Mouse (Mus musculus): Measurements from ENCODE around the gene Hapln2.
A peak's percentile ranks its signal among the peaks of the same experiment; 100 is the strongest.

The Hapln2 gene

DNA sequence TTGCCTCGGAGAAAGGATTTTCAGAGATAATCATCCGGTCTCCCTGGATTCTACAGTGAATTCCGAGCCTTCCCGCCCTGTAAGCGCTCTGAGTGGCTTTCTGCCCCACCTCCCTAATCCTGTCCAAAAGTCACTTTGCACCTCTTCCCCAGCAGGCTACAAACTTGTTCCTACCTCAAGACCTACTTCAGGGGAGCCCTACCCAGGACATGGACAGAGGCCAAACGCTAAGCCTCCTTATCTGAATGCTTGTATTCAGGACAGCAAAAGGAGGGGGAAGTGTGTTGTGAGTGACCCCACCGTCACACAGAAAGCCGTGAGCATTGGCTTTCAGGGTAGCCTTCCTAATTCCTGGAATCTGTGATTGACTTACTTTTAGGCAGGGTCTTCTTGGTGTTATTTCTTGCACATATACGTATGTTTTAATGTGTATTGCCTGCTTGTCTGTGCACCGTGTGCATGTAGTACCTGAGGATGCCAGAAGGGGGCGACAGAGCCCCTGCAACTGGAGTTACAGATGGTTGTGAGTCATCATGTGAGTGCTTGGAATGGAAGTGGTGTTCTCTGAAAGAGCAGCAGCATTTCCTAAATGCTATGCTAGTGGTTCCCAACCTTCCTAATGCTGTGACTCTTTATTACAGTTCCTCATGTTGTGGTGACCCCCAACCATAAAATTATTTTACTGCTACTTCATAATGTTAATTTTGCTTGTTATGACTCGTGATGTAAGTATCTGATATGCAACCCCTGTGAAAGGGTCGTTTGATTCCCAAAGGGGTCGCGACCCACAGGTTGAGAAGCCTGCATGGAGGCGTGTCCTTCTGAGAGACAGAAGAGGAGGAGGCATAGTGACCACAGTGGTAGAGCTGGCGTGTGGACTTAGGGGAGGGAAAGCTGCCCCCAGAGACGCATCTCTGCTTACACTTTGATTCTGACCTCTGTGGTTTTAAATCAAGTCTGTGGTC lies 21.3 kb downstream of the Hapln2 start:
- DNase-seq (ENCODE audit: low spot score in 2 of 2), result no peak

DNA sequence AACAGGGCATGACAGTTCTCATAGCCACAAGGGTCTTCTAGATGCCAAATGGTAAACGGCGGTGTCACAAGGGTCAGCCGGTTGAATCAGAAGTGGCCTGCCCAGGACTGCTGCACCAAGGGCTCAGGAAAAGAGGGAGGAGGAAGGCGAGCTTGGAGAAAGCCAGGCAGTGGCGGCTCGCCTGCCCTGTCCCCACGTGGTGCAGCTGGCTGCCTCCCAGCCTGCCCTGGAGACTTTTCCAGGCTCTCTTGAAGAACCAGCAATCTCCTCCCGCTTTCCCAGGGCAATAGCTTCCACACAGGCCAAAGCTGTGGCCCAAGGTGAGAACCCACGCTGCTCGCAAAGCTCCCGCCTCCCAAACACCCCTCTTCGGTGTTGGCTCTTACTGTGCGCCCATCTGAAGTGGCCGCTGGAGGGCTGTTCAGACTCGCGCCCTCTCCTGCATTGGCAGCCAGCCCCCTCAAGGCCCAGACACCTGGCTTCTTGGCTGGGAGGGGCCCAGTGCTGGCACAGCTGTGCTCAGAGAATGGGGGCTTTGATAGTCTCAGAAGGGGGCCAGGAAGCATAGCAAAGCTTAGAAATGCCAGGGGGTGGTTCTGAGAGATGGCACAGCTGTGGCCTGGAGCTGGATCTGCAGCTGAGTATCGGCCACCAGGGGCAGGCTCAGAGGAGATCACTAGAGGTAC lies 24.9 kb downstream of the Hapln2 start:
- no peak for DNase-seq (ENCODE audit: low spot score in 2 of 2)

DNA sequence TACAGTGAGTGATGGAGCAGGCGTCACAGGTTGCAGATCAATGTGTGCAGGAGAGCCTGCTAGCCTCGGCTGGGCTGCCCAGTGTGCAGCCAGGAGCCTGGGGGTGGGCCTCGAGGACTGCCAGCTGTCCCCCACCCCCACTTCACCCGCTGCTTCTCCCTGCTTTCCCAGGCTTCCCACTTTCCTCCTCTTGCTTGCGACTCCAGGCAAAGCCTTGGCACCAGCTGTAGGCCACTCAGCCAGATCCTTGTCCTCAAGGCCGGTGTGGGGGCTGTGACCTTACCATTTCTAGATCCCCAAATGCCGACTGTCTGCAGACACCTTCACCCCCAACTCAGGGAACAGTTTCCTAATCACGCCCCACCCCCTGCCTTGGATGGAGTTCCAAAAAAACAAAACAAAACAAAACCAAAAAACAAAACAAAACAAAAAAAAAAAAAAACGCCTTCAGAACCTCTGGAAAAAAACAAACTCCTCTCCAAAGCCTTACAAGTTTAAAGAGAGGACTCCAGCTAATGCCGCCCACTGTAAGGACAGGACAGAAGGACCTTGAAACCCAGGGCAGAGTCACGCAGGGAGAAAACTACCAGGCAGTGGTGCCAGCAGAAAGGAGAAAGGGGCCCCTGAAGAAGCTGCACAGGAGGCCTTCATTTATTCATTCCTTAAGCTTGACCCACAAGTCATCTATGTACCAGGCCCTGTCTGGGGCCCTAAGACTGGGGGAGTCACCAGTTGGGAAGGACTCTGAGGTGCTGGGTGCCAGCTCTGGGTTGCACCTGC lies 26.4 kb downstream of the Hapln2 start:
- no peak for DNase-seq (ENCODE audit: low spot score in 2 of 2)

DNA sequence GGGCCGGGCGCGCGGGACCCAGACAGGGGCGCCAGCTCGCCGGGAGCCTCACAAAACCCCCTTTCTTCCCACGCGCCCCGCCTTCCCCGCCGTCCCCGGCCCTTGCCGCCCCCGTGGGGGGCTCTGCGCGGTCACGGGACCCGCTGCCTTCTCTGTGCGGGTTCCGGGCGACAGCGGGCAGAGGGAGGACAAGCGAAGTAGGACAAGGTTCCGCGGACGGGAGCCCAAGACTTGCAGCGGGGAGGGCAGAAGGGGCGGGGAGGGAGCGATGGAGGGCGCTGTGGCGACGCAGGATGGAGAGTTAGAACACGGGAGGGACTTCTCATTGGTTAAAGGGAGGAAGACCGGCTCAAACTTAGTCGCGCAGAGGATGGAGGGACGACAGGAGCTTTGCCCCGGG lies 27.2 kb downstream of the Hapln2 start, which contains the start of gene Bcan:
Gene Bcan (minus strand): TSS at position 50 of the 400 bp plus-strand sequence.
- no peak for DNase-seq (ENCODE audit: low spot score in 2 of 2)

DNA sequence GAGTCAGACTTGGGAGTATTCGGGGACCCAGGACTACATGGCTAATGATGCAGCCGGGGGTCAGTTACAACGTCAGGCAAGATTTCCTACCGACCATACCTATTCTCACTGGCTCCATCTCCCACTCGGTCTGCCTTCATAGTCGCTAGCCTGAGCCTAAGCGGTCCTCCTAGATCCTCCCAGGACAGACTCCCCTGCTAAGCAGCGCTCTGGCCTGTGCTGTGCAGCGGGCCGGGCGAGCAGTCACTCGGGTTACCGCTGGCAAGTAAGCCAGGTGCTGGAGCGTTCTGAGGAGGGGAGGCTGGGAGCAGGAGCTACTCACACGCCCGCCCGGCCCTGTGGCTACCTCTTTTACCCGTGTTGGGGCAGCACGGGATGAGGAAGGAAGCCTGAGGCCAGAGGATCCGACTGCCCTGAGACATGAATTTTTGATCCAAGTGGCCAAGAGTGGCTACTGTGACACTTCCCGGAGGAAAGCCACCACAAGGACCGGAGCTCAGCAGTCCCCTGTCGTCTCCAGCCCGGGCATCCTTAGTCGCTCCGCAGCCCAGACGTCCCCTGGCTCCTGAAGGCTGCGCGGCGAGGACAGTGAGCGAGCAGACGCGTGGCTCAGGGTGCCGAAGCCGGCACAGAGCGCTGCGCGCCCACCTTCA lies 28.0 kb downstream of the Hapln2 start:
- DNase-seq (ENCODE audit: low spot score in 2 of 2), result no peak

DNA sequence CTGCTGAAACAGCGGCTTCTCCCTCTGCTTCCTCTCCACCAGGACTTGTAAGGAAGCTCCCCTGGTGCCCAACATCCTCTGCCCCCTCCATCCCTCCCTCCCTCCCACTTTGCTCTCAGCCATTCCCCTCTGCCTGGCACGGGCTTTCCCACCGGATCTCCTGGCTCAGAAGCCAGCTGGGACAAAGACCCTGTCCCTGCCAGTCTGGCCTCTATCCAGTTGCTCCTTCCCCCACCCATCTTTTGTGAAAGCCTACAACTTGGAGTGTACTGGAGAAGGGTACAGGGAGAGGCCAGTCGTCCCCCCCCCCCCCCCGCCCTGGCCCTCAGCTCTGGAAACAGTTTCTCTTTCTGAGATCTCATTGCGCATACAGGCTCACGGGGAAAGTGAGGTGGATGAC lies 28.6 kb downstream of the Hapln2 start:
- no peak for DNase-seq (ENCODE audit: low spot score in 2 of 2)

DNA sequence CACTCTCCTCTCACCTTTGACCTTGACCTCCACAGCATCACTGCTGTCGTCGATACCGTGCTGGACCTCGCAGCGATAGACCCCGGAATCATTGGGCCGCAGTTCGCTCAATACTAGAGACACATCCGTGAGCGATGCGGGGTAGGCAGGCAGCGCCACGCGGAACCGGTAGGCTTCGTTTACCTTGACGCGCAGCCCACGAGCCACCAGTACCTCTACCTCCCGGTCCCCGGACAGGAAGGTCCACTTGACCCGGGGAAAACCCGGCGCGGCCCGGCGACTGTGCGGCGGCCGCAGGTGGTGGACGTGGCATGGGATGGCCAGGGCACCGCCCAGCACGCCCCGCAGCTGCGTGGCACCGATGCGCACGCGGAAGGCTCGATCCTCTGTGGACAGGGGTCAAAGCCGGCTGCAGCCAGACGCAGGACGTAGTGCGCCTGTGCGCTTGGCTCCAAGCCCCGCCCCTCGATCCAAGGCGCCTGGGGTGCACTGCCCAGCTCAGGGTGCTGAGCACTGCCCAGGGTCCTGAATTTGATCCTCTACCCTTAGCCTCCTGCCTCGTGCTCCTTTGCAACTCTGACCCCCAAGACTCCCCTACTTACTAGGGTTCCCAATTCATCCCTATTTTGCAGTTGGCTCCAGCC lies 30.3 kb downstream of the Hapln2 start:
- DNase-seq (ENCODE audit: low spot score in 2 of 2), result no peak

DNA sequence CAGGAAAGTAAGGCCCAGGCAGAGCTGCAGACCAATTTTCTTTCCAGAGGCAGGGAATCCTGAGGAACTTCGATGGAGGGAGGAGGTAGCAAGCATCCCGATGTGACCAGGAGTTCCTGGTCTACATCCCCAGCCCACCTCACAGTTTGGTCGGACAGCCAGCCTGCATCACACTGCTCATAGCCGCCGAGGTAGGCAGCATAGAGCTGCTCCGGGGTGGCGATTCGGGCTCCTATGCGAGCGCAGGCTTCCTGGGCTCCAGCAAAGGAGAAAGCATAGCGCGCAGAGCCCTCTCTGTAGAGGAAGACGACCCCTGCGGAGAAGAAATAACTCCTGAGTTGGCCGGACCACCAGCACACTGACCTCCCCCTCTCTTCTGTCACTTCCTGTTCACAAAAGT lies 31.0 kb downstream of the Hapln2 start:
- no peak for DNase-seq (ENCODE audit: low spot score in 2 of 2)

DNA sequence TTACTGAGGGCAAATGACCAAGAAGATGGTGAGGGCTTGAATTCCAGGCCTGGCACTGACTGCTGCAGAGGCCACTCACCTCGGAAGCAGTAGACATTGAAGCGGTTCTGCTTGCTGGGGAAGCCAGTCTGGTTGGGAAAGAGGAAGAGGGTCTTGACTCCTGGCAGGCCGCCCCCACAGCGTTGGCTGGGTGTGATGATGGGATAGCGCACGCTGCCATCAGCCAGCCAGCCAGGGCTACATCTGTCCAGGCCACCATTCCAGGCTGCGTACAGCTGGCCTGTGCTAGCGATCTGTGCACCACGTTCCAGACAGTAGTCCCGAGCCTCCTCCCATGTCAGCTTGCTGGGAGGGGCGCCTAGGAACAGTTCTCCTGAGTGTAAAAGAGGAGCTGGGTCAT lies 32.1 kb downstream of the Hapln2 start:
- no peak for DNase-seq (ENCODE audit: low spot score in 2 of 2)

DNA sequence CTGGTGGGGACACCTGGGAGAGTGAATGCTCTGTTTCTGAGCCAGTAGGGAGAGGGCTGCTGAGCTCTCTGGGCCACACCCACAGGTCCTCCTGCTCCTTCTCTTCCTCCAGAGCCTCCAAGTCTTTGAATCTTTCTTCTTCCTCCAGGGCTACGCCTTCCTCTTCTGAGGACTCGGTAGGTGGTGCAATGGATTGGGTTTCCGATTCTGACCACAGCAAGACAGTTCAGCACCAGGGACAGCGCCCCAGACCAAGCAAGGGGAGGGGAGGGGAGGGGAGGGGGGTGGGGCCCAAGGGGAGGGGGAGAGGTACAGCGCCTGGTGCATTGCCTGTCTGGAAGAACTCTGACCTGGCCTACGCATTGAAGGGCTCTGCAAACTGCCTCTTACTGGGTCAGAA lies 33.9 kb downstream of the Hapln2 start:
- no peak for DNase-seq (ENCODE audit: low spot score in 2 of 2)

DNA sequence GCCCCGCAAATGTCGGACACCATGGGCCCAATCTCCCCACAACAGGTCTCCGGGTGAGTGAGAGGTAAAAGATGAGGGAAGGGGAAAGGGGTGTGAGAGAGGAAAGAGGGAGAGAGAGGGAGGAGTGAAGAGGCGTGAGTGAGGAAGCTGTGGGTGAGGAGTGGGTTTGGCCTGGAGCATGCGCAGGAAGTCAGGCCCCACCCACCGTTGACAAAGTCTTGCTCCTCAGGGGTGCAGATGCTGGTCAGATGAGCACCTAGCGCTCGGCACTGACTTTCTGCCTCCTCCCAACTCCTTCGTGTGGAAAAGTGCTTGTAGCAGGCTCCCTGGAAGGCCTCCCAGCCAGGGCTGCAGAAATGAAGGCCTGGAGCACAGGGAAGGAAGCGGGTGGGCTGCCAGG lies 37.4 kb downstream of the Hapln2 start:
- DNase-seq (ENCODE audit: low spot score in 2 of 2), result no peak

DNA sequence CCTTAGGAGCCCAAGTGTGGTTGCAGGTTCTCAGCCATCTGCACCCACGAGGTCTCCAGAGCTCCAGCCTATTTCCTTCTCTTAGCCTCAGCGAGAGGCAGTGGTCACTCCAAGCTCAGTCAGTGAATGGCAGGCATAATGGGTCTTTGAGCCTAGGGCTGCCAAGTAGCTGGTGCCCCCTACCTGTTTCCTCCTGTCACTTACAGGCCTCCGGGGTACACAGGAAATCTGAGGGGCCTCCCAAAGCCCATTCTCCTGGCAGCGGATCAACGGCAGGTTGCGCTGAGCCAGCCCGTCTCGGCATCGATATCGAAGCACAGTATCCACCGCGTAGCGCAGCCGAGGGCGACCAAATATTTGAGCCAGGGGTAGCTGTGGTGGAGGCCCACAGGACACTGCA lies 39.3 kb downstream of the Hapln2 start:
- DNase-seq (ENCODE audit: low spot score in 2 of 2), result no peak

DNA sequence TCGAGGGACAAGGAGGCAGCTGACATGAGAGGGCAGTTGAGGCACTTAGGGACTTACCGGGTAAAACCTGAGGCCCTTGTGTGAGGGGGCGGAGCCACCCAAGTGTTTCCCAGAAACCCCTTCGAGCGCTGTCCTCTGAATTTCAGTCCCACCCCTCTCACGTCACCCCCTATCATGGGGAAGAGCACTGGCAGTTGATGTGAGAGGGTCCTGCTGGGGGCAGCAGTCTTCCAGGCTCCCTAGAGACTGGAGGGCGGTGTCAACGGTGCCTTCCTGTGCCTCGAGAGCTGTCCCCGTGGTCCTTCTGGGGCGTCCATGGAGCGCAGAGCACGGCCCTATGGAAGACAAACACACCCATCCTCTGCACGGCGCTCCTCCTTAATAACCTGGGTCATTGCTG lies 39.8 kb downstream of the Hapln2 start:
- no peak for DNase-seq (ENCODE audit: low spot score in 2 of 2)

DNA sequence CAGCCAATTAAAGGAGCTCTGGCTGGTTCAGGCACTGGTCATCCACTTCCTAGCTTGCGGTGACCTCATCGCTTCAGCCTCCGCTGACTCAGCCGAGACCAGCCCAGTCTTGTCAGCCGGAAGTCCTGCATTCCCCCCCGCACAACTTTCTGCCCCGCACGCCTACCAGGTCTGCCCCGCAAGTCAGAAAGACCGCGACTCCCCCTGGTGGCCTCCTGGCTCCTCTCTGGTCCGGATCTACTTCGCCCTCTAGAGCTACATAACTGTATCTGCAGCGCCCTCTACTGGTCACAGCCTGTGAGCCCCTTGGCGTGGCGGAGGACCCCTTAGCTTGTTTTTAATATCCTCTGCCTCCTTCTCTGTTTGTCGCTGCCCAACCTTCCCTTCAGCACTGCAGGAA lies 40.5 kb downstream of the Hapln2 start:
- peak; percentile 90 to 92 for DNase-seq (ENCODE audit: low spot score in 2 of 2)

DNA sequence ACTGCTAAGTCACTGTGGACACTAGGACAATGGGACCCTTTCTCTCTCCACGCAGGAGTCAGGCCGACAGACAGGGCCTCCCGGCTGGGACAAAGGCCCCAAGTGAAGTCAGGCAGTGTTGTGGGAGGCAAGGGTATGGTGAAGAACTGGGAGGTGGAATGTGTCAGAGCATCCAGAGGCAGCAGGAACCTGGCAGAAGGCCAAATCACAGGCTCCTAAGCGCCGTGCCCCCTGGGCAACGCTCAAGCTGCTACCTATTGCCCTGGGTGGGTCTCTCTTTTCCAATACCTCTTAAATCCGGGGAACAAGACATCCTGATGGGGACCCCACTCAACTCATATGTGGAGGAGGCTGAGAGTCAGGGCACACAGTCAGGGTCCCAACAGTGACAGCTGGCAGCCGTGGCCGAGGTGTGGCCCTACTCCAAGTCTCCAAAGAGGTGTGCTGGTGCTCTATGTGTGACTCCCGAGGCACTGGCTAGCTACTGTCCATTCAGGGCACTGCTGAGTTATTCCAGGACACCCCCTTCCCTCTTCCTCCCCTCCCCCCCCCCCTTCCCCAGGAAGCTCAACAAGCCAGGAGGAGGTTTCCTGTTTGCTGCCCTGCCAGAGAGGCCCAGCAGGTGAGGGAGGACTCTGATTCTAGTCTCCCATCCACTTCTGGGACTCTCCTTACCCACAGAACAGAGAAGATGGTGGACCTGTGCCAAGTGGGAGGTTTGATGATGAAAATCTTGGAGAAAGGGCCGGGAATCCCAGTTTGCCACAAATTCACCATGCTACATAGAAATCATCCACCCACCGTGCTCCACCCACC lies 41.7 kb downstream of the Hapln2 start:
- DNase-seq (ENCODE audit: low spot score in 2 of 2), result no peak

DNA sequence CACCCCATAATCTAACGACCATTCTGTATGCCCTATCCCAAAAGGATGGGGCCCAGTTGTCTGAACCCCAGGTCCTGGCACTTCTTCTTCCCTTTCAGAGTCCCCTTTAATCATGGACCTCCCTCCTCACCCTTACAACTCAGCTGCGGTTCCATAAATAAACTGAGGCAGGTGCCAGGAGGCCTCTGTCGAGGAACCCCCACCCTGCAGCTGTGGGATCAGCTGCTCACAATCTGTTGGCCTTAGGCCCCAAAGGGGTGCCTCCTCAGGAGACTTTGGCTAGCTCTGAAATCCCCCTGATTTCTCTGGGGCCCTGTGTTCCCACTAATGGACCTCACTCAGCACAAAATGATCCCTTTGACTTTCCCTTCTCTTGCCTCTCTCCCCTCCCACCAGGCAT lies 43.3 kb downstream of the Hapln2 start:
- DNase-seq (ENCODE audit: low spot score in 2 of 2), result no peak

DNA sequence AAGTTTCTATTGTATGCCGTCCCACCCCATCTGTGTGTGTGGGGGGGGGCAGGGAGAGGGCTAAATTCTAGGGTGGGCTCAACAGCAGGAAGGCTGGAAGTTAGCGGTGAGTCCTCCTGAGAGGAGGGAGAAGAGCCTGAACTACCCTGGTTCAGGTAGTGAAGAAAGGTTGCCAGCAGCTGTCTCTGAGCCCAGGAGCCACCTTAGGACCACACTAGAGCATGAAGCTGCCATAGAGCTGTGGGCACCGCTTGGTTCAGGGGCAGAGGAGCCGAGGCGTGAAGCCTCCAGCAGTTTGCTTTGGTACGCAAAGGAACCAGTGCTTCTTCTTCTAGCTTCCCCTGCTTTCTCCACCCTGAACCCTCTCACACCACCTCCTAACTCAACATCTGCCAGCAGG lies 43.8 kb downstream of the Hapln2 start:
- no peak for DNase-seq (ENCODE audit: low spot score in 2 of 2)

DNA sequence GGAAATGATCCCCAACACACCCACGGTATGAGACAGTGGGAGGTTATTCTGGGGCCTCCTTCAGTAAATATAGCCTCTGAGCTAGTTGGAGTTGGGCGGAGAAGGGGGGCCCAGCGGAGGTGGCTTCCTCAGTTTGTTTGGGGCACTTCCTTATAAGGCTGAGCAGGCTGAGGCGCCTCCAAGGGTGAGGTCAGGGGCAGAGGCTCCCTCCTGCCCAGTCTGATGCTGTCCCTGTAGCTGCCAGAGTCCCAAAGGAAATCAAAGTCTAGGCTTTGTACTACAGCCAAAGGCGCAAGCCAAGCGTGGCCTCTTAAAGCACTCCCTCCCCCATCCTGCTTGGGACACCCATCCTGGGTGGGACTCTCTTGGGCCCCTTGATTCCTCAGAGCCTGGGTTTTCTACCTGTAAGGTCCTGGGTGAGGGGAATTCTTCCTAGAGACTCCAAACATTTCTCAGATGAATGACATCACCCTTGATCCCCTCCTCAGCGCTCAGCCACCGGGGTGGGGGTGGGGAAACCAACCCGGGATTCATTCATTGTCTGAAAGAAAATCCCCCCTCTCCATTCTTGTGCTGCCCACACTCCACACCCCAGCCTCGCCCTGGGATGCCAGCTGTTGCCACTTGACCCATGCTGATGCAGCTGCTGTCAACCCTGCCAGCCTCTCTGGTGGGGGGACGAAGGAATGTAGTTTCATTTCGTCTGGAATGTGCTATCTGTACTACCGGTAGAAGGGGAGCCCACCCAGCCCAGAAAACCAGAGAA lies 44.4 kb downstream of the Hapln2 start:
- DNase-seq (ENCODE audit: low spot score in 2 of 2), result no peak
